In the genomic region with DNA sequence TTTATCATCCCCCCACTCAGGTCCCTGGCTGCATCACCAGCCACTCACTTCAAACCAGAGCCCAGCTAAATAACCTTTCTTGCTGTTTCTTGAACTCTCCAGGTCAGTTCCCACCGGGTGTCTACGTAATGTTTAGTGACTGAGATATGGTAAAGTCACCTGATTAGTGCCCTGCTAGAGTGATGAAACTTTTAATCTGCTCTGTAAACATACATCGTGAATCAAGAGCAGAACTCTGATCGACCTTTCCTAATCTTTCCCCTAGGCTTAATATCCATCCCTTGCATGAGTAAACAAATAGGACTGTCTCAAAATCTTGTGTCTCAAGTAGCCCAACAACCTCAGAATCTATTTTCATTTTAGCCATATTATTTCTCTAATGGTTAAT, we compare ENCODE assay signal across 12 mouse cellular contexts. TPM values are rescaled to one million over a fixed set of nuclear protein-coding genes. Genes with fewer than 3 reads are reported as not detected.
DNase-seq lines count a peak whose midpoint lies in the region; ATAC-seq and TF ChIP-seq lines count a peak whose summit lies in the region.
"Had no signal": no experiment of that assay in that cellular context is flagged by ENCODE, and none has a peak within 500 bp of the region (broad histone marks: within the 10 kb centered on the region; RNA-seq: fewer than 3 reads in every experiment).

No protein-coding gene starts in this region.

- 76% methylated on average over 4 of the region's 4 CpGs for WGBS in forebrain, embryonic 13.5 days
- WGBS in forebrain, embryonic 16.5 days: 78% methylated on average over 4 of the region's 4 CpGs
- 49% methylated on average over 4 of the region's 4 CpGs for WGBS in kidney, postnatal 0 days
- WGBS in intestine, embryonic 16.5 days: 43% methylated on average over 4 of the region's 4 CpGs

- H3K4me1 ChIP-seq in forebrain, embryonic 13.5 days: peaks cover 6% of the 10 kb centered on the region
- H3K4me1 ChIP-seq in forebrain, embryonic 16.5 days (replicated peaks; ENCODE audit: control insufficient read depth, insufficient read depth, low read length): peaks cover 5% of the 10 kb centered on the region; the same call in 1 of the 2 replicates
- H3K4me1 ChIP-seq in kidney, postnatal 0 days (replicated peaks; ENCODE audit: insufficient read depth, low read length): peaks cover 4% of the 10 kb centered on the region; the same call in 1 of the 2 replicates
- H3K4me1 ChIP-seq in intestine, embryonic 16.5 days (ENCODE audit: control insufficient read depth, insufficient read depth, low read length): peaks cover 12% of the 10 kb centered on the region

- peaks cover 16% of the 10 kb centered on the region for H3K79me2 ChIP-seq in myocyte (ENCODE audit: control insufficient read depth, insufficient read depth)

- no peak for ATAC-seq in forebrain, embryonic 13.5 days
- no peak for ATAC-seq in forebrain, embryonic 16.5 days
- no peak for ATAC-seq in kidney, postnatal 0 days (replicated peaks; ENCODE audit: low FRiP score, low read depth)
- peak; percentile 30; the same call in 1 of the 2 replicates for ATAC-seq in intestine, embryonic 16.5 days
- ATAC-seq in granulocyte monocyte progenitor cell, adult 5-6 weeks (replicated peaks; ENCODE audit: poor library complexity, severe bottlenecking): no peak

- no peaks in the 10 kb centered on the region for H3K27me3 ChIP-seq in forebrain, embryonic 13.5 days
- H3K27me3 ChIP-seq in forebrain, embryonic 16.5 days (replicated peaks; ENCODE audit: control insufficient read depth, insufficient read depth, low read length): no peaks in the 10 kb centered on the region
- no peaks in the 10 kb centered on the region for H3K27me3 ChIP-seq in kidney, postnatal 0 days (ENCODE audit: insufficient read depth, low read length)
- no peaks in the 10 kb centered on the region for H3K27me3 ChIP-seq in intestine, embryonic 16.5 days (replicated peaks; ENCODE audit: control insufficient read depth, insufficient read depth, low read length)
- H3K27me3 ChIP-seq in myocyte (ENCODE audit: control insufficient read depth, insufficient read depth, insufficient read length): no peaks in the 10 kb centered on the region

- H3K4me3 ChIP-seq in forebrain, embryonic 13.5 days: no peak overlapping the region
- no peak overlapping the region for H3K4me3 ChIP-seq in forebrain, embryonic 16.5 days (replicated peaks; ENCODE audit: low read length)
- 0 out of 2 replicates have a peak overlapping the region, but pooled peaks have one; percentile 47 for H3K4me3 ChIP-seq in kidney, postnatal 0 days (replicated peaks; ENCODE audit: low read depth, low read length)
- H3K4me3 ChIP-seq in intestine, embryonic 16.5 days (ENCODE audit: low read length): peak overlapping the region; percentile 71
- peak overlapping the region; percentile 52 for H3K4me3 ChIP-seq in myocyte

- DNase-seq in kidney, postnatal 0 days (ENCODE audit: low spot score): no peak
- DNase-seq in kidney, adult 11 months: no peak
- no peak for DNase-seq in adipocyte (ENCODE audit: low spot score)
- DNase-seq: cerebellum, adult 11 months; gastrocnemius, postnatal 25 days; retina, postnatal 1 day; thymus, adult 18-20 months had no signal

- no peaks in the 10 kb centered on the region for H3K9me3 ChIP-seq in forebrain, embryonic 13.5 days (replicated peaks)
- no peaks in the 10 kb centered on the region for H3K9me3 ChIP-seq in forebrain, embryonic 16.5 days (ENCODE audit: control insufficient read depth, low read length)
- no peaks in the 10 kb centered on the region for H3K9me3 ChIP-seq in kidney, postnatal 0 days (replicated peaks; ENCODE audit: low read length)
- no peaks in the 10 kb centered on the region for H3K9me3 ChIP-seq in intestine, embryonic 16.5 days (ENCODE audit: control insufficient read depth, low read length)

- H3K27ac ChIP-seq in forebrain, embryonic 13.5 days: no peak overlapping the region
- H3K27ac ChIP-seq in forebrain, embryonic 16.5 days (ENCODE audit: low read length): no peak overlapping the region
- H3K27ac ChIP-seq in kidney, postnatal 0 days: no peak overlapping the region
- no peak overlapping the region; the same call in 1 of the 2 replicates for H3K27ac ChIP-seq in intestine, embryonic 16.5 days (ENCODE audit: low read length)

- TF ChIP-seq CTCF in kidney, postnatal 0 days (IDR thresholded peaks at IDR 0.05; ENCODE audit: low read depth): no peak

- H3K36me3 ChIP-seq in forebrain, embryonic 13.5 days (ENCODE audit: poor library complexity, severe bottlenecking): no peaks in the 10 kb centered on the region
- no peaks in the 10 kb centered on the region for H3K36me3 ChIP-seq in forebrain, embryonic 16.5 days (ENCODE audit: control insufficient read depth, insufficient read depth)
- no peaks in the 10 kb centered on the region for H3K36me3 ChIP-seq in kidney, postnatal 0 days (ENCODE audit: insufficient read depth, low read length)
- no peaks in the 10 kb centered on the region for H3K36me3 ChIP-seq in intestine, embryonic 16.5 days (ENCODE audit: control insufficient read depth, insufficient read depth, low read length)
- peaks cover 3% of the 10 kb centered on the region for H3K36me3 ChIP-seq in myocyte (ENCODE audit: control insufficient read depth, insufficient read depth)

- H3K9ac ChIP-seq in forebrain, embryonic 13.5 days: no peak overlapping the region
- no peak overlapping the region for H3K9ac ChIP-seq in forebrain, embryonic 16.5 days (replicated peaks; ENCODE audit: low read depth, low read length)
- no peak overlapping the region for H3K9ac ChIP-seq in kidney, postnatal 0 days (ENCODE audit: low read depth, low read length)
- 0 out of 2 replicates have a peak overlapping the region, but pooled peaks have one; percentile 44 for H3K9ac ChIP-seq in intestine, embryonic 16.5 days (ENCODE audit: low read depth, low read length)

- no peak overlapping the region for H3ac ChIP-seq in myocyte (ENCODE audit: control insufficient read depth, insufficient read length)

- H3K4me2 ChIP-seq in forebrain, embryonic 13.5 days: peak overlapping the region; percentile 75; the same call in 1 of the 2 replicates
- H3K4me2 ChIP-seq in forebrain, embryonic 16.5 days (ENCODE audit: low read length): no peak overlapping the region
- H3K4me2 ChIP-seq in kidney, postnatal 0 days (ENCODE audit: low read length): peak overlapping the region; percentile 63
- H3K4me2 ChIP-seq in intestine, embryonic 16.5 days (ENCODE audit: low read depth, low read length): peak overlapping the region; percentile 56
- peak overlapping the region; percentile 68 for H3K4me2 ChIP-seq in myocyte (ENCODE audit: low read depth)

- TF ChIP-seq POLR2A in myocyte (IDR thresholded peaks at IDR 0.05; ENCODE audit: insufficient read length, low read depth): no peak

TF ChIP-seq in myocyte, 11 proteins besides CTCF, POLR2A, EP300 and RAD21:
- TF ChIP-seq POLR2AphosphoS2 (IDR thresholded peaks at IDR 0.05; ENCODE audit: insufficient read length, low read depth): no peak
- no peak for TF ChIP-seq CEBPB (IDR thresholded peaks at IDR 0.05; ENCODE audit: insufficient read depth, poor library complexity, severe bottlenecking)
- no peak for TF ChIP-seq USF1 (IDR thresholded peaks at IDR 0.05; ENCODE audit: low read depth)
- no peak for TF ChIP-seq MAX (IDR thresholded peaks at IDR 0.05; ENCODE audit: low read depth)
- TF ChIP-seq MYOD1 (IDR thresholded peaks at IDR 0.05; ENCODE audit: control insufficient read depth in 1 of 3, insufficient read length in 2 of 3, low read depth in 2 of 3): no peak
- TF ChIP-seq REST (IDR thresholded peaks at IDR 0.05; ENCODE audit: insufficient read depth, insufficient read length): no peak
- no peak for TF ChIP-seq TCF3 (IDR thresholded peaks at IDR 0.05; ENCODE audit: insufficient read length, low read depth)
- no peak for TF ChIP-seq MYOG (IDR thresholded peaks at IDR 0.05; ENCODE audit: control insufficient read depth in 1 of 3, insufficient read depth in 1 of 3, insufficient read length in 2 of 3, low read depth in 2 of 3)
- TF ChIP-seq SRF (IDR thresholded peaks at IDR 0.05; ENCODE audit: control insufficient read depth, insufficient read length, low read depth): no peak
- TF ChIP-seq TCF12 (IDR thresholded peaks at IDR 0.05; ENCODE audit: insufficient read depth, poor library complexity, severe bottlenecking): no peak

RNA-seq across cellular contexts. Expression of a gene that starts 1.5 kb away (rescaled TPM):
- 8.3 and 9.7 TPM in 2 replicates for polyA plus RNA-seq in forebrain, embryonic 13.5 days (2015; fragmentation: Nextera tagmentation; extraction: Ambion mirVana)
- polyA plus RNA-seq in forebrain, embryonic 16.5 days (2015; fragmentation: Nextera tagmentation; extraction: Ambion mirVana): 6.7 and 7.0 TPM in 2 replicates
- polyA plus RNA-seq in kidney, postnatal 0 days (2015; fragmentation: Nextera tagmentation; extraction: Ambion mirVana): 22.5 and 24.1 TPM in 2 replicates
- polyA plus RNA-seq in intestine, embryonic 16.5 days (2015; fragmentation: Nextera tagmentation; extraction: Ambion mirVana): 54.3 and 54.8 TPM in 2 replicates
- 25.1 TPM for polyA plus RNA-seq in myocyte (2012; fragmentation: generic; extraction: Trizol)
- 24.2 and 43.8 TPM in 2 replicates for total RNA-seq in granulocyte monocyte progenitor cell, adult 5-6 weeks (2014; fragmentation: Nextera tagmentation)
- total RNA-seq in granulocyte monocyte progenitor cell, adult 5-6 weeks (2017): 35.0 and 39.7 TPM in 2 replicates

RNA-seq across cellular contexts. Expression of a gene that starts 36.1 kb away (rescaled TPM):
- polyA plus RNA-seq in forebrain, embryonic 13.5 days (2015; fragmentation: Nextera tagmentation; extraction: Ambion mirVana): 5.8 and 6.7 TPM in 2 replicates
- 5.9 and 7.3 TPM in 2 replicates for polyA plus RNA-seq in forebrain, embryonic 16.5 days (2015; fragmentation: Nextera tagmentation; extraction: Ambion mirVana)
- 16.3 and 17.2 TPM in 2 replicates for polyA plus RNA-seq in kidney, postnatal 0 days (2015; fragmentation: Nextera tagmentation; extraction: Ambion mirVana)
- 16.4 and 19.9 TPM in 2 replicates for polyA plus RNA-seq in intestine, embryonic 16.5 days (2015; fragmentation: Nextera tagmentation; extraction: Ambion mirVana)
- 6.5 TPM for polyA plus RNA-seq in myocyte (2012; fragmentation: generic; extraction: Trizol)
- total RNA-seq in granulocyte monocyte progenitor cell, adult 5-6 weeks (2014; fragmentation: Nextera tagmentation): 37.3 and 42.8 TPM in 2 replicates
- total RNA-seq in granulocyte monocyte progenitor cell, adult 5-6 weeks (2017): 52.7 and 67.2 TPM in 2 replicates

RNA-seq across cellular contexts. Expression of a gene that starts 36.6 kb away (rescaled TPM):
- 27.9 and 29.1 TPM in 2 replicates for polyA plus RNA-seq in forebrain, embryonic 13.5 days (2015; fragmentation: Nextera tagmentation; extraction: Ambion mirVana)
- 36.3 and 37.5 TPM in 2 replicates for polyA plus RNA-seq in forebrain, embryonic 16.5 days (2015; fragmentation: Nextera tagmentation; extraction: Ambion mirVana)
- 78.2 and 85.1 TPM in 2 replicates for polyA plus RNA-seq in kidney, postnatal 0 days (2015; fragmentation: Nextera tagmentation; extraction: Ambion mirVana)
- 150 and 163 TPM in 2 replicates for polyA plus RNA-seq in intestine, embryonic 16.5 days (2015; fragmentation: Nextera tagmentation; extraction: Ambion mirVana)
- polyA plus RNA-seq in myocyte (2012; fragmentation: generic; extraction: Trizol): 291 TPM
- total RNA-seq in granulocyte monocyte progenitor cell, adult 5-6 weeks (2014; fragmentation: Nextera tagmentation): 6.7 and 24.5 TPM in 2 replicates
- total RNA-seq in granulocyte monocyte progenitor cell, adult 5-6 weeks (2017): 8.6 and 8.7 TPM in 2 replicates

Comparison
In these comparisons a context has a peak if more than half of its experiments do, and no peak if none do; other contexts are left out.
1. H3K4me3 ChIP-seq: peak in kidney, postnatal 0 days (single experiment), intestine, embryonic 16.5 days (single experiment) and myocyte (single experiment); none in forebrain, embryonic 13.5 days (single experiment) and forebrain, embryonic 16.5 days (single experiment).